Mouse (Mus musculus): ENCODE measurements around the gene Fam180a.
"Not testable (repeated sequence)": the region's sequence is repeated elsewhere in the genome, so short reads cannot be mapped to it uniquely, and the experiment has no call there.

The Fam180a gene

DNA sequence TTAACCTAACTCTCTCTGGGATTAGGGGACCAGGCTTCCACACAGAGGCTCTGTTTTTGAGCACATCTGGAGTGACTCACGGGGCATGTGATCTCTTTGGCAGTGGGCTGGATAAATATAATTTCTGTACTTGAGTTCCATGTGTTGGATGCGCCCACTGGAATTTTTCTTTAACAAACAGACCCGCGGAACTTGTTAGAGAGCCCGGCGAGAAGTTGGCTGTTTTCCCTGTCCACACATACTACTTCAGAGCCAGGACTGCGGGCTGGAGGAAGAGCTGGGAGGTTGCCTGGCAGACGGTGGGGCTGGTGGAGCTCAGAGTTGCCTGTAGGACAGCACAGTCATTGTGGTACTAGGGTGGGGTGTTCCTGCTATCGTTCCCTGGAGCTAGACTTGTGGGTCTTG lies at the start of gene Fam180a:
Gene Fam180a, minus strand, starts transcription at position 31 of the 405 bp plus-strand sequence.
- DNase-seq, result no peak

DNA sequence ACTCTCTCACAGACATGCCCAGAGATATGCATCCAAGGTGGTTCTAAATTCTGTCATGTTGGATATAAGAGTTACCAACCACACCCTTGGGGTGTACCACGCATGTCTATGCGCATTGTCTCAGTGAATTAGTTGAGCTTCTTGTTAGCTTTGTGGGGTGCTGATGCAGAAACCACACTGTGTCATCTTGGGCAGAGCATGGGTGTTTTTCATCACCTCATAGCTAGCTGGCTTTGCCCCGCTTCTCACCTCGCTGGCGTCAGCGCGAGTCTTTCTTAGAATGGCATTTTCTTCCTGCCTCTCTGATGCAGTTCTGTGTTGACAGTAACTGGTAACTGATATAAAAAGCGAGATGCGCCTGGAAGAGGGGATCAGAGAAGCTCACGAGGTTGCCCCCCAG lies 48.1 kb upstream of the Fam180a start:
- no peak for DNase-seq

GRCm38 (mm10) chr6:35370356-35370755 lies 44.4 kb upstream of the Fam180a start:
- DNase-seq, result no peak

- not testable (repeated sequence) for DNase-seq
Measured at GRCm38 (mm10) chr6:35369578-35370282, 43.8 kb upstream of the Fam180a start.

- DNase-seq, result no peak
Measured at GRCm38 (mm10) chr6:35362596-35362995, 36.7 kb upstream of the Fam180a start.

- DNase-seq, result no peak
Measured at GRCm38 (mm10) chr6:35355320-35355719, 29.4 kb upstream of the Fam180a start.

DNA sequence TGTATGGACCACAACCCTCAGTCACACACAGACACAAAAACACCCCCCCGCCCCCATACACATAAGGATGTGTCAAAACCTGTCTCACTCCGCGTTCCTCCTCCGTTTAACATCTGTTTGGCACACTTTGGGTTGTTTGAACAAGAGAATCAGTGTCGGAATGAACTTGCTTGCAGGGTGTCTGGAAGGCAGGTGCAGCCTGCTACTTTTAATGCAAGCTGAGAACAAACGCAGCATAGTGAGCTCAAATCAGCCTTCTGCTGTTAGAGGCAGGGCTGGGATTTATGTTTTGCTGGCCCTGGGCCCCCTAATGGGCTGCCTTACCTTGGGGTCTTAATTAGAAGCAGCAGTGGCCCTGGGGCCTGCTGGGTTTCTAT lies 28.7 kb upstream of the Fam180a start:
- no peak for DNase-seq

DNA sequence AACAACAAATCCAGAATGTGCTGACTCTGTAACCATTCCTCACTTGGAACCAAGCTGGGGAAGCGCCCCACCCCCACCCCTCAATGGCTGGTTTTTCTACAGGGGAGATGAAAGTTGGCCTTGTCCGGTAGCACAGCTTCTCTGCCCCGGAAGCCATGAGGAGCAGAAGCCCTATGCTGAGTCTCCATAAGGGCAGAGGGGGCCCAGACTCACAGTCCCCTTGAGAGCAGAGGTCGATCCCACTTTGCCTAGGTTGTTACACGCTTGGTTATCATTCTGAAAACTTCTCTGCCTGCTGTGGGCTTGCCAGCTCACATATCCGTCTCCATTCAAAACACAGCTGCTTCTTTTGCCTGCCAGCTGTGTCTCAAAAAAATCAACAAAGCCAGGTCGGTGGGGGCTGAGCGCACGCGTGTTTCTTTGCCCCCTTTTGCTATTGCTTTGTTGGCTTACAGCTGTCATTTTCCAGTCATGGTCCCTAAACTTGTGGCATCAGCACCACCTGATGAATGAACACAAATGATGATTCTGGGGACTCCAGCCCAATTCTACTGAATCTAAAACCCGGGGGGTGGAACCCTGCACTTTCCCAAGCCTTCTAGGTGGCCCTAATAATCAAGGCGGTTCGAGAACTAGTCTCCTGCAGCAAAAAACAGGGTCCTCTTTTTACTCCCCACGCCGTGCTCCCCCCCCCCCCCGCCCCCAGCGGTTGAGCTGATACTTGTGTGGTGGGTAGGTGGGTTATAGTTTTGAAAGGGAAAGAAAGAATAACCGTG lies 28.1 kb upstream of the Fam180a start:
- no peak for DNase-seq

GRCm38 (mm10) chr6:35353416-35353815 lies 27.5 kb upstream of the Fam180a start:
- no peak for DNase-seq

DNA sequence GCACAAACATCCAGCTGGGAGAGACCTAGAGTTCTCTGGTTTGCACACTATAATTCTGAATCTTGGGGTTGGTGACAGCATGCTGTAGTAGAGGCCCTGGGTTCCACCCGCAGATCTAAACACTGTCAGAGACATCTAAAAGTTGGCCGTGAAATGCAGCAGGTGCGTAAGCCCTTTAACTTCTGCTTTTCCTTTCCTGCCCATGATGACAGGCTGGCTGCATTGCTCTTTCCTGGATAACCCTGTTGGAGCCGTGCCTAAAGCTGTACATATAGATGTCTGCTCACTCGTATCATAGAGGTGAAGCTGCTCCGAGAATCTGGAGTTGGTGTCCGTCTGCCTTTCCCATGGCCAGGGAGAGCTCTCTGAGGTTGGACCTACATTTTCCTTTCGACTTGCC lies 26.9 kb upstream of the Fam180a start:
- DNase-seq, result no peak

DNA sequence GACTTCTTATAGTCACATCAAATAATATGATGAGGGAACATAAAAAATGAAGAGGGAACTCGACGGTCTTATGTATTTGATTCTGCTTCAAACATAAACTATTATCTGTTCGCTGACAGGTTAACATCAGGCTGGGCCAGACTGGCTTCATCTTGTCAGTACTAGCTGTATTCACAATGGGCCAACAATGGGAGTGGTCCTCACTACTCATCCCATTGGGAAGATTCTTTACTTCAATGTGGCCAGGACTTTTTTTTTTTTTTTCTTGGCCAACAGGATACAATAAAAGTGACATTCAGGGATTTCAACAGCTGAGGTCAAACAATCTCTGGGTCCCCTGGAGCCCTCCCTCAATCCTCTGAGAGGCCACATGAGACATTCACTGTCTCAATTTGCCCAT lies 25.9 kb upstream of the Fam180a start:
- no peak for DNase-seq

GRCm38 (mm10) chr6:35349784-35350183 lies 23.8 kb upstream of the Fam180a start:
- DNase-seq, result no peak

GRCm38 (mm10) chr6:35338640-35339039 lies 12.7 kb upstream of the Fam180a start:
- DNase-seq, result no peak

DNA sequence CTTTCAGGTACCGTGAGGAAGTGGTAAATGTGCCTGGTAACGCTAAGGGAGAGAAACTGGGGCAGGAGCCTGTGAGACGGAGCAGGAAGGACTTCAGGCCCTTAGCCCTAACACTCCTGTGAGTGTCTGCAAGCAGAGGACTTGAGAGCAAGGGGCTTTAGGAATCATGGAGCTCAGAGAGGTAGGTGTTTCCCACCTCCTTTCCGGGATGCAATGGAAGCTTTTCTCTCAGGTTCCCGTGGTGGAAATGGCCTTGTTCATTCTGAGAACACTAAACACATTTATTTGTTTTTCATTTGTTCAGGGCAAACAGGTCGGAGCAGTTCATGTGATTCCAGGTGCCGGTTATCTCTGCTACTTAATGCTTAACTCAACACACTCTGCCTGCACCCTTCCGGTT lies 11.9 kb upstream of the Fam180a start:
- DNase-seq, result no peak

- DNase-seq, result no peak
Measured at GRCm38 (mm10) chr6:35335452-35335851, 9.5 kb upstream of the Fam180a start.

DNA sequence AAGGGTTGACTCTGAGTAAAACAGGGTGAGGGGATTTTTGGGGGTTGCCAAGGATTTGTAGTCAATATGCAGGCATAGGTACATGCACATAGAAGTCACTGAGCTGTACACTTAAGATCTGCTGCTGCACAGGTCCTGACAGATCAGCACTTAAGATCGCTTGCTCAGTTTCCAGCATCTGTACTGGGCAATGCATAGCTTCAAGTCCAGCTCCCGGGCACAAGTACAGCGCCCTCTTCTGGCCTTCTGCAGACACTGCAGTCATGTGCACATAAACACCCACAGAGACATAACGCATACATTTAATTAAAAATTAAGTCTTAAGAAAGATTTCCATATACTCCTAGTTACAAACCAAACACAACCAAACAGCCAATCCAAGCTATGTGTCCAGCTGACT lies 8.3 kb upstream of the Fam180a start:
- DNase-seq, result no peak

- DNase-seq, result no peak
Measured at GRCm38 (mm10) chr6:35333632-35334031, 7.7 kb upstream of the Fam180a start.

- DNase-seq, result no peak
Measured at GRCm38 (mm10) chr6:35330834-35331233, 4.9 kb upstream of the Fam180a start.

DNA sequence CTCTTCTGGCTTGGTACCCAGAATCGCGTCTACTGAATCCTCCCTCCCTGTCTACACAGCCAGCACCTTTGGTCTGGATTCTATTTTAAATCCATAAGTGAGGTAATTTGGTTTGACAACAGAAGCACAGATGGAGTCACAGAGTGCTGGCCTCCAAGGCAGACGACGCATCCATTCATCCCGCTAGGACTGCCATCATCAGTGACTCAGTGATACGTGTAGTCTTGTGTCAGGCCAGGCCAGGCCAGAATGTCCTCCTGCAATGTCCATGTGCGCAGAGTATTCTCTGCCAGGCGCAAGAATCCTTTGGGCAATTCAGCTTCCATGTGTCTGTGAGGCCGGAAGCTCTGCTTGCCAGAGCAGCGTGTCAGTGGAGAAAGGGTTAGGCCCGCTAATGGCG lies 4.0 kb upstream of the Fam180a start:
- DNase-seq, result no peak

- no peak for DNase-seq
Measured at GRCm38 (mm10) chr6:35324306-35324705, 1.6 kb downstream of the Fam180a start.

DNA sequence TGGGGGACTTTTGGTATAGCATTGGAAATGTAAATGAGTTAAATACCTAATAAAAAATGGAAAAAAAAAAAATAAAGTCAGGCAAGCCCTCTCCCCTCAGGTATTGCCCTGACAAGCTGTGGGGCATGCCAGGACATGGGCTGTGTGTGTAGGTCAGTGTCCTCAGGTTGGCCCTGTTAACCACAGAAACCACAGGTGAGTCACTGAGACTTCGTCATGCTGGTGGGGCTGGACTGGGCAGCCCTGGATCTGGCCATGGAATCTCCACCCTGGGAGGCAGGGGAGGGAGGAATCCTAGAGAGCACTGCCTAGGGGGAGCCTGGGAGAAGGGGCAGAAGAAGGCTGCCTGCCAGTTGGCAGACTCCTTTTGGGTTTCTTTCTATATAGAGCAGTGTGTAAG lies 2.9 kb downstream of the Fam180a start:
- DNase-seq, result no peak

GRCm38 (mm10) chr6:35321105-35321504 lies 4.8 kb downstream of the Fam180a start:
- DNase-seq, result no peak

- DNase-seq, result no peak
Measured at GRCm38 (mm10) chr6:35319850-35320249, 6.1 kb downstream of the Fam180a start.

DNA sequence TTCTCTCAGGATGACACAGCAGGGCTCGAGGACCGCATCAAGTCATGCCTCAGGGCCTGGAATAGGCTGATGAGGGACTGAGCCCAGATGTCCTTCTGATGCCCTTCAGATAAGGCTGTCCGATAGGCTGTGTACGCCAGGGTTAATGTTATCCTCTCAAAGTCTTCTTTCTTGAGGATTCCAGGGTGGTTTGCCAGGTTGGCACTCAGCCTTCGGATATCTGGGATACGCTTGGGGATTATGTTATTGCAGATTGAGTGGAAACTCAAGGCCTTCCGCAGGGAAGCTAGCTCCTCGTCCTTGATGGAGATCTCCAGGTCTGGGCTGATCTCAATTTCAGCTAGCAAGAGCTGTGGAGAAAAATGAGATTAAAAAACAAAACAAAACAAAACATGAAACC lies 12.4 kb downstream of the Fam180a start:
- no peak for DNase-seq

GRCm38 (mm10) chr6:35309406-35309805 lies 16.5 kb downstream of the Fam180a start:
- DNase-seq, result no peak

Data from B cell, adult 2 months (primary cell).